ENCODE assay signal across 8 mouse cellular contexts in genomic region chr19:46524601-46525321, GRCm38 (mm10). TPM values are rescaled to one million over a fixed set of nuclear protein-coding genes. Genes with fewer than 3 reads are reported as not detected.
DNase-seq lines count a peak whose midpoint lies in the region; ATAC-seq and TF ChIP-seq lines count a peak whose summit lies in the region.

No protein-coding gene starts in this region.

- no peaks in the 10 kb centered on the region for H3K27me3 ChIP-seq in intestine, embryonic 16.5 days (replicated peaks; ENCODE audit: control insufficient read depth, insufficient read depth, low read length)
- no peaks in the 10 kb centered on the region for H3K27me3 ChIP-seq in neural tube, embryonic 12.5 days (replicated peaks)

- TF ChIP-seq POLR2A in brain, embryonic 14.5 days (IDR thresholded peaks at IDR 0.05; ENCODE audit: borderline replicate concordance, extremely low read depth, insufficient read depth, insufficient read length, poor library complexity, severe bottlenecking), result no peak

- peak overlapping the region; percentile 39; the same call in 1 of the 2 replicates for H3K9ac ChIP-seq in intestine, embryonic 16.5 days (ENCODE audit: low read depth, low read length)
- 0 out of 2 replicates have a peak overlapping the region, but pooled peaks have one; percentile 38 for H3K9ac ChIP-seq in neural tube, embryonic 12.5 days

- H3K4me2 ChIP-seq in intestine, embryonic 16.5 days (ENCODE audit: low read depth, low read length), result peak overlapping the region; percentile 21
- H3K4me2 ChIP-seq in neural tube, embryonic 12.5 days (replicated peaks), result peak overlapping the region; percentile 57

- H3K4me1 ChIP-seq in intestine, embryonic 16.5 days (ENCODE audit: control insufficient read depth, insufficient read depth, low read length), result peaks cover 55% of the 10 kb centered on the region
- H3K4me1 ChIP-seq in neural tube, embryonic 12.5 days, result peaks cover 68% of the 10 kb centered on the region

- 28% methylated on average over 14 of the region's 14 CpGs for WGBS in intestine, embryonic 16.5 days
- 31% methylated on average over 14 of the region's 14 CpGs for WGBS in neural tube, embryonic 12.5 days

- H3K4me3 ChIP-seq in intestine, embryonic 16.5 days (ENCODE audit: low read length), result no peak overlapping the region
- no peak overlapping the region for H3K4me3 ChIP-seq in neural tube, embryonic 12.5 days

- no peaks in the 10 kb centered on the region for H3K9me3 ChIP-seq in intestine, embryonic 16.5 days (ENCODE audit: control insufficient read depth, low read length)
- H3K9me3 ChIP-seq in neural tube, embryonic 12.5 days, result no peaks in the 10 kb centered on the region

- DNase-seq in adrenal gland, adult (ENCODE audit: inconsistent age in 2 of 2, low spot score in 1 of 2), result peak; percentile 78 to 87
- DNase-seq in adrenal gland, postnatal 4 days (ENCODE audit: low spot score in 2 of 2), result no peak
- peak; percentile 52 for DNase-seq in brain, embryonic 14.5 days (ENCODE audit: low read depth)
- peak; percentile 85 to 90 for DNase-seq in lung, adult 18-20 months
- DNase-seq in c-Kit-positive CD71-positive TER-119-positive erythroid progenitor cells, embryonic 14.5 days (ENCODE audit: low spot score), result no peak

- H3K27ac ChIP-seq in intestine, embryonic 16.5 days (ENCODE audit: low read length), result peak overlapping the region; percentile 52
- H3K27ac ChIP-seq in neural tube, embryonic 12.5 days, result peak overlapping the region; percentile 74; the same call in 1 of the 2 replicates

- no peaks in the 10 kb centered on the region for H3K36me3 ChIP-seq in intestine, embryonic 16.5 days (ENCODE audit: control insufficient read depth, insufficient read depth, low read length)
- no peaks in the 10 kb centered on the region for H3K36me3 ChIP-seq in neural tube, embryonic 12.5 days

- TF ChIP-seq CTCF in brain, embryonic 14.5 days (IDR thresholded peaks at IDR 0.05; ENCODE audit: borderline replicate concordance, extremely low read depth, insufficient read depth, insufficient read length), result no peak

- ATAC-seq in granulocyte monocyte progenitor cell, adult 5-6 weeks (replicated peaks; ENCODE audit: poor library complexity, severe bottlenecking), result peak; percentile 24; the same call in 1 of the 2 replicates
- peak; percentile 45 for ATAC-seq in intestine, embryonic 16.5 days
- ATAC-seq in neural tube, embryonic 12.5 days (ENCODE audit: low FRiP score, low read depth), result no peak

RNA-seq across cellular contexts. Expression of gene Trim8, which starts 23.3 kb away (rescaled TPM):
- 10 to 100 TPM; 60.5 to 70.3 TPM for total RNA-seq in adrenal gland, postnatal 4 days (2021)
- polyA plus RNA-seq in brain, embryonic 14.5 days (2012; rRNA removed), result 35.3 and 63.0 TPM in 2 replicates
- 10.9 and 13.9 TPM in 2 replicates for total RNA-seq in granulocyte monocyte progenitor cell, adult 5-6 weeks (2014; fragmentation: Nextera tagmentation)
- 12.2 and 13.6 TPM in 2 replicates for total RNA-seq in granulocyte monocyte progenitor cell, adult 5-6 weeks (2017)
- polyA plus RNA-seq in intestine, embryonic 16.5 days (2015; fragmentation: Nextera tagmentation; extraction: Ambion mirVana), result 10.1 and 13.7 TPM in 2 replicates
- polyA plus RNA-seq in neural tube, embryonic 12.5 days (2016; fragmentation: Nextera tagmentation; extraction: Ambion mirVana), result 39.1 and 43.0 TPM in 2 replicates

RNA-seq across cellular contexts. Expression of gene Arl3, which starts 48.2 kb away (rescaled TPM):
- 10 to 100 TPM; 47.2 to 54.9 TPM for total RNA-seq in adrenal gland, postnatal 4 days (2021)
- 169 and 180 TPM in 2 replicates for polyA plus RNA-seq in brain, embryonic 14.5 days (2012; rRNA removed)
- total RNA-seq in granulocyte monocyte progenitor cell, adult 5-6 weeks (2014; fragmentation: Nextera tagmentation), result 9.9 and 23.4 TPM in 2 replicates
- 13.9 and 14.3 TPM in 2 replicates for total RNA-seq in granulocyte monocyte progenitor cell, adult 5-6 weeks (2017)
- 53.9 and 64.5 TPM in 2 replicates for polyA plus RNA-seq in intestine, embryonic 16.5 days (2015; fragmentation: Nextera tagmentation; extraction: Ambion mirVana)
- 190 and 194 TPM in 2 replicates for polyA plus RNA-seq in neural tube, embryonic 12.5 days (2016; fragmentation: Nextera tagmentation; extraction: Ambion mirVana)

RNA-seq across cellular contexts. Expression of gene Sfxn2, which starts 48.4 kb away (rescaled TPM):
- total RNA-seq in adrenal gland, postnatal 4 days (2021), result 10 to 100 TPM; 13.1 to 18.4 TPM
- polyA plus RNA-seq in brain, embryonic 14.5 days (2012; rRNA removed), result 11.8 and 12.6 TPM in 2 replicates
- total RNA-seq in granulocyte monocyte progenitor cell, adult 5-6 weeks (2014; fragmentation: Nextera tagmentation), result 11.8 and 16.3 TPM in 2 replicates
- 8.7 and 10.9 TPM in 2 replicates for total RNA-seq in granulocyte monocyte progenitor cell, adult 5-6 weeks (2017)
- polyA plus RNA-seq in intestine, embryonic 16.5 days (2015; fragmentation: Nextera tagmentation; extraction: Ambion mirVana), result 16.7 and 18.1 TPM in 2 replicates
- 11.4 and 12.2 TPM in 2 replicates for polyA plus RNA-seq in neural tube, embryonic 12.5 days (2016; fragmentation: Nextera tagmentation; extraction: Ambion mirVana)

Comparison
In these comparisons a context has a peak if more than half of its experiments do, and no peak if none do; other contexts are left out.
1. DNase-seq: peak in adrenal gland, adult (2 of 2), brain, embryonic 14.5 days (single experiment) and lung, adult 18-20 months (2 of 2); none in adrenal gland, postnatal 4 days (0 of 2) and c-Kit-positive CD71-positive TER-119-positive erythroid progenitor cells, embryonic 14.5 days (single experiment).